Mouse (Mus musculus): ENCODE measurements around the gene Ccer2.

DNA sequence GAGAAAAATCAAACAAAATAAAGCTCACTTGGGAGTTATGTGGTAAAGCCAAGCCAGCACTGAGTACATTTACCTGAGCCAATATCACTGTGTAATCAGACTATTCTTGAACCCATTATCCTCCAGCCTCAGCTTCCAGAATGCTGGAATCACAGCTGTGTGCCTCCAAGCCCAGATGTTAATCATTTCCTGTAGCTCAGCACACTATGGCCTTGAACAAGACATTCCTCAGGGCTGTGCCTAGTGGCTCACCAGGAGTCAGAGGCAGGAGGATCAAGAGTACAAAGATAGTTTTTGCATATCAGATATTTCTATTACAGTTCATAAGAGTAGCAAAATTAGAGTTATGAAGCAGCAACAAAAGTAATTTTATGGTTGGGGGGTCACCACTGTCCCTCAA, 35.7 kb downstream of the Ccer2 start:
- TF ChIP-seq CTCF (IDR thresholded peaks at IDR 0.05; ENCODE audit: insufficient read depth, low read length) (no peak), POLR2A (IDR thresholded peaks at IDR 0.05; ENCODE audit: borderline replicate concordance, extremely low read depth, low read depth, low read length) (no peak)

Data from lung, adult 2 months (tissue).